Mouse (Mus musculus) lung, embryonic 15.5 days (tissue): ENCODE measurements around the gene Nelfe. TPM values are rescaled to one million over a fixed set of nuclear protein-coding genes. Genes with fewer than 3 reads are reported as not detected.
"Not testable (repeated sequence)": the region's sequence is repeated elsewhere in the genome, so short reads cannot be mapped to it uniquely, and the experiment has no call there.

Source experiments
- ATAC-seq: fragments of 200-750 bp; cut with Nextera tagmentation; 2 replicates; pipeline ENCODE4 v1.8.0; 2017; ENCODE audit warnings: moderate number of reproducible peaks, borderline replicate concordance; ENCODE audit not compliant: low FRiP score, low TSS enrichment; ENCODE audit errors: extremely low read depth
- H3K27ac ChIP-seq: fragments of 300-500 bp; sonication (generic); 2 replicates; pipeline ENCODE4 v1.5.1; 2015; ENCODE audit warnings: moderate library complexity, mild to moderate bottlenecking, inconsistent platforms
- H3K27me3 ChIP-seq: fragments of 300-500 bp; sonication (generic); 2 replicates; pipeline ENCODE4 v1.6.1; 2015; ENCODE audit warnings: inconsistent platforms
- H3K36me3 ChIP-seq: fragments of 300-500 bp; sonication (generic); 2 replicates; pipeline ENCODE4 v1.6.1; 2015; ENCODE audit warnings: inconsistent platforms
- H3K4me1 ChIP-seq: fragments of 300-500 bp; sonication (generic); 2 replicates; pipeline ENCODE4 v1.6.1; 2015; ENCODE audit warnings: inconsistent platforms
- H3K4me2 ChIP-seq: fragments of 300-500 bp; sonication (generic); 2 replicates; pipeline ENCODE4 v1.6.1; 2015; ENCODE audit warnings: inconsistent platforms, mild to moderate bottlenecking, moderate library complexity
- H3K4me3 ChIP-seq: fragments of 300-500 bp; sonication (generic); 2 replicates; pipeline ENCODE4 v1.5.1; 2015; ENCODE audit warnings: mild to moderate bottlenecking, inconsistent platforms
- H3K9ac ChIP-seq: fragments of 300-500 bp; sonication (generic); 2 replicates; pipeline ENCODE4 v1.6.1; 2015; ENCODE audit warnings: inconsistent platforms
- H3K9me3 ChIP-seq: fragments of 300-500 bp; sonication (generic); 2 replicates; pipeline ENCODE4 v1.6.1; 2016; ENCODE audit warnings: inconsistent platforms
- WGBS: fragments of 180-500 bp; shearing (Covaris S2); methylation state at CpG from one replicate; pipeline ENCODE4 v1.1.7; 2015; 5-methylcytosine and 5-hydroxymethylcytosine counted together
- polyA plus RNA-seq: library from polyadenylated mRNA; unstranded; fragments of >200 nt; fragmentation: Nextera tagmentation; extraction: Ambion mirVana; gene quantifications from 2 replicates; pipeline ENCODE4 v1.2.1, GENCODE M21; 2015

Gene Nelfe
- polyA plus RNA-seq, 1 experiment from 2014 or later = 95.7 TPM

GRCm38 (mm10) chr17:34813747-34814146 lies 36.4 kb upstream of the Nelfe start:
- 53% methylated on average over 12 of the region's 12 CpGs for WGBS
- not testable (repeated sequence) for H3K27me3 ChIP-seq, H3K4me3 ChIP-seq, H3K9ac ChIP-seq, H3K36me3 ChIP-seq, H3K27ac ChIP-seq, H3K4me1 ChIP-seq, ATAC-seq, H3K4me2 ChIP-seq, H3K9me3 ChIP-seq

- Histone ChIP-seq H3K4me2 (no peak overlapping the region), H3K4me1 (no peaks in the 10 kb centered on the region), H3K27ac (no peak overlapping the region), H3K36me3 (no peaks in the 10 kb centered on the region), H3K9me3 (no peaks in the 10 kb centered on the region), H3K27me3 (no peaks in the 10 kb centered on the region), H3K4me3 (no peak overlapping the region), H3K9ac (no peak overlapping the region)
- WGBS = 79% methylated on average over 7 of the region's 7 CpGs
- no peak for ATAC-seq
Observed at GRCm38 (mm10) chr17:34814818-34815370, 35.3 kb upstream of the Nelfe start.

- not testable (repeated sequence) for H3K27me3 ChIP-seq, H3K9me3 ChIP-seq, ATAC-seq, H3K9ac ChIP-seq, H3K4me1 ChIP-seq, H3K27ac ChIP-seq, H3K4me2 ChIP-seq, H3K4me3 ChIP-seq
- 84% methylated on average over 1 of the region's 1 CpGs for WGBS
- H3K36me3 ChIP-seq = peaks cover 40% of the 10 kb centered on the region
Observed at GRCm38 (mm10) chr17:34830776-34831175, 19.4 kb upstream of the Nelfe start.

DNA sequence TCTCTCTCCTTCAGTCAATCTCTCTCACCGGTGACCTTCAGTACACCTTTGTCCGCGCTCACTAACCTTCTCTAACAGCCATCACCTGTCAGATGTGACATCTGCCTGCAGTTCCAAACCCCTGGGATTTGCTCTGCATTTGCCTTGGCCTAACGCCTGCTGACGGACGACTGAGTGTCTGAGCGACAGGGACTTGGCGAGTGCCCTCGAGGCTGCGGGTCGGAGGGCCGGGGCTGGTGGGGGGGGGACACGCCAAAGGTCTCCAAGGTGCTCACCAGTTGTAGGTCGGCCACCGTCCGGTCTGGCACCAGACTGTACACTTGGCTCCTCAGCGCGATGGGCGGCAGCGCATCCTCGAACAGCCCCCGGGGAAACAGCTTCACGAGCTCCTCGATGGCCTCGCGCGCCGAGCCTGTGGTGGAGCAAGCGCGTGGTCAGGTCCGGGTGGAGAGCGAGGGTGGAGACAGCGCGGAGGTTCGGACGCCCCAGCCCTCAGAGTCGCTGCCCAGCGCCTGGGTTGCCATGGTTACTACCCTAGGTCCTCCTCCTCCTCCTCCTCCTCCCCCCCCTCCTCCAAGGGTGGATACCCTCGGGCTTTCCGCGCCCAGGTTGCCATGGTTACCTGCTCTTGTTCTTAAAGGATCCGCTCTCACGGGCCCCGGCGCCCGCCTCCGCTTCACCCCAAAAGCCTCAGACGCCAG lies 13.9 kb upstream of the Nelfe start:
- Histone ChIP-seq H3K27me3 (no peaks in the 10 kb centered on the region), H3K4me1 (peaks cover 18% of the 10 kb centered on the region), H3K9me3 (no peaks in the 10 kb centered on the region), H3K36me3 (peaks cover 35% of the 10 kb centered on the region), H3K4me3 (peak overlapping the region; percentile 89), H3K9ac (peak overlapping the region; percentile 63), H3K4me2 (peak overlapping the region; percentile 99), H3K27ac (peak overlapping the region; percentile 69)
- whole genome bisulfite sequencing = 3% methylated on average over 48 of the region's 48 CpGs
- ATAC-seq = peak; percentile 74

GRCm38 (mm10) chr17:34836856-34837221 lies 13.4 kb upstream of the Nelfe start, which contains the start of the genes Stk19 and Dxo:
Stk19 (minus strand) TSS chr17:34836945.
Dxo (plus strand) TSS chr17:34837019.
- H3K4me2 ChIP-seq = peak within 1 kb of the TSS; percentile 99
- H3K9me3 ChIP-seq = no peaks in the 10 kb centered on the region
- ATAC-seq = peak; percentile 91
- H3K36me3 ChIP-seq = peaks cover 38% of the 10 kb centered on the region
- H3K4me3 ChIP-seq = peak within 1 kb of the TSS; percentile 89
- peak within 1 kb of the TSS; percentile 69 for H3K27ac ChIP-seq
- under 1% methylated on average over 40 of the region's 40 CpGs for WGBS
- H3K27me3 ChIP-seq = no peaks in the 10 kb centered on the region
- H3K4me1 ChIP-seq = peaks cover 18% of the 10 kb centered on the region
- H3K9ac ChIP-seq = peak within 1 kb of the TSS; percentile 65

DNA sequence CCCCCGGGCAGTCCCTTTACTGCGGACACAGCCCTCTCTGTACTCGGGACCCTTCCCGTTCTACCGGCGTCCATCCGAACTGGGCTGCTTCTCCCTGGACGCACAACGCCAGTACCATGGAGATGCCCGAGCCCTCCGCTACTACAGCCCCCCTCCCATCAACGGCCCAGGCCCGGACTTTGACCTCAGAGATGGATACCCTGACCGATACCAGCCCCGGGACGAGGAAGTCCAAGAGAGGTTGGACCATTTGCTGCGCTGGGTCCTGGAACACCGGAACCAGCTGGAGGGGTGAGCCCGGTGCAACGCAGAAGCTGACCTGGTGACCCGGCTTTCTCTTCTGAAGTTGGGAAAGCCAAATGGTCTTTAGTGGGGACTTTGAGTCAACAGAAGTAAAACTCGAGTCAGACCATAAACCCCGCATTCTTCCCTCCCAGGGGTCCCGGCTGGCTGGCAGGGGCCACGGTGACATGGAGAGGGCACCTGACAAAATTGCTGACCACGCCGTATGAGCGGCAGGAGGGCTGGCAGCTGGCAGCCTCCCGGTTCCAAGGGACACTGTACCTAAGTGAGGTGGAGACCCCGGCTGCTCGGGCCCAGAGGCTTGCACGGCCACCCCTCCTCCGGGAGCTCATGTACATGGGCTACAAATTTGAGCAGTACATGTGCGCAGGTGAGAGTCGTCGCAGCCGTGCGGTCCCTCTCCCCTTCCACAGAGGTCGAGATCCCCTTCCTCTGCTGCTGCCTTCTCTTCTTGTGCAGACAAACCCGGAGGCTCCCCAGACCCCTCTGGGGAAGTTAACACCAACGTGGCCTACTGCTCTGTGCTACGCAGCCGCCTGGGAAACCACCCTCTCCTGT lies 12.5 kb upstream of the Nelfe start:
- peak overlapping the region; percentile 99 for H3K4me2 ChIP-seq
- no peaks in the 10 kb centered on the region for H3K27me3 ChIP-seq
- H3K36me3 ChIP-seq = peaks cover 43% of the 10 kb centered on the region
- WGBS = 33% methylated on average over 43 of the region's 43 CpGs
- peaks cover 18% of the 10 kb centered on the region for H3K4me1 ChIP-seq
- H3K27ac ChIP-seq = peak overlapping the region; percentile 69; the same call in 1 of the 2 replicates
- H3K4me3 ChIP-seq = peak overlapping the region; percentile 89
- H3K9ac ChIP-seq = peak overlapping the region; percentile 65
- H3K9me3 ChIP-seq = no peaks in the 10 kb centered on the region
- ATAC-seq = peak; percentile 2; the same call in 1 of the 2 replicates

- Histone ChIP-seq H3K9me3 (no peaks in the 10 kb centered on the region), H3K4me2 (peak overlapping the region; percentile 6; the same call in 1 of the 2 replicates), H3K27ac (no peak overlapping the region), H3K36me3 (peaks cover 43% of the 10 kb centered on the region), H3K27me3 (no peaks in the 10 kb centered on the region), H3K4me1 (peaks cover 18% of the 10 kb centered on the region), H3K9ac (no peak overlapping the region), H3K4me3 (no peak overlapping the region)
- 83% methylated on average over 7 of the region's 7 CpGs for WGBS
- no peak for ATAC-seq
Observed at GRCm38 (mm10) chr17:34838785-34839184, 11.4 kb upstream of the Nelfe start.

- Histone ChIP-seq H3K4me1 (peaks cover 14% of the 10 kb centered on the region), H3K9ac (no peak overlapping the region), H3K36me3 (peaks cover 62% of the 10 kb centered on the region), H3K9me3 (no peaks in the 10 kb centered on the region), H3K4me3 (no peak overlapping the region), H3K4me2 (no peak overlapping the region), H3K27ac (no peak overlapping the region), H3K27me3 (no peaks in the 10 kb centered on the region)
- WGBS = 83% methylated on average over 6 of the region's 6 CpGs
- no peak for ATAC-seq
Observed at GRCm38 (mm10) chr17:34840736-34841307, 9.4 kb upstream of the Nelfe start.

GRCm38 (mm10) chr17:34844884-34845283 lies 5.3 kb upstream of the Nelfe start:
- no peaks in the 10 kb centered on the region for H3K27me3 ChIP-seq
- peaks cover 71% of the 10 kb centered on the region for H3K36me3 ChIP-seq
- H3K9me3 ChIP-seq = no peaks in the 10 kb centered on the region
- no peak overlapping the region for H3K27ac ChIP-seq
- no peak for ATAC-seq
- H3K4me3 ChIP-seq = no peak overlapping the region
- H3K4me1 ChIP-seq = peaks cover 7% of the 10 kb centered on the region
- H3K9ac ChIP-seq = no peak overlapping the region
- no peak overlapping the region for H3K4me2 ChIP-seq
- 90% methylated on average over 13 of the region's 13 CpGs for WGBS

- H3K27me3 ChIP-seq = no peaks in the 10 kb centered on the region
- H3K27ac ChIP-seq = no peak overlapping the region
- no peak overlapping the region for H3K4me2 ChIP-seq
- no peak overlapping the region for H3K9ac ChIP-seq
- ATAC-seq = no peak
- H3K4me1 ChIP-seq = peaks cover 20% of the 10 kb centered on the region
- H3K36me3 ChIP-seq = peaks cover 53% of the 10 kb centered on the region
- 84% methylated on average over 6 of the region's 6 CpGs for WGBS
- H3K4me3 ChIP-seq = no peak overlapping the region
- no peaks in the 10 kb centered on the region for H3K9me3 ChIP-seq
Observed at GRCm38 (mm10) chr17:34847192-34847591, 3.0 kb upstream of the Nelfe start.

DNA sequence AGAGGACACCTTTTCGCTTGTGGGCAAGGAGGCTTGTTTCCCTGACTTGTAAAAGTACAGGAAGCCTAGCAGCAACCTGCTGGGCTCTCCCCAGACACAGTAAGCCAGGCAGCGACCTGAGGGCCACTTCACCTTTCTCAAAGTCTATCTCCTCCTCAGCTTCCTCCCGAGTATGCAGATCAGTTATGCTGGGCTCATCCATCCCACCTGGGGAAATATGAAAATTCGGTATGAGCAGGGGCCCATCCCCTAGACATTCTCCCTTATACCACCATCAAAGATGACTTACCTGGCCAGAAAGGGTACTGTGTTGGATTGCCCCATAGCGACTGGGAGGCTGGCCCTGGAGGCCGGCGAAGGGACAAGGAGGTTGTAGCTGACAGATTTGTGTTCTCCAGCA lies 2.6 kb upstream of the Nelfe start:
- H3K4me3 ChIP-seq = no peak overlapping the region
- H3K9me3 ChIP-seq = no peaks in the 10 kb centered on the region
- no peak overlapping the region for H3K27ac ChIP-seq
- no peak for ATAC-seq
- WGBS = 91% methylated on average over 7 of the region's 7 CpGs
- no peak overlapping the region for H3K9ac ChIP-seq
- no peak overlapping the region for H3K4me2 ChIP-seq
- peaks cover 53% of the 10 kb centered on the region for H3K36me3 ChIP-seq
- peaks cover 20% of the 10 kb centered on the region for H3K4me1 ChIP-seq
- H3K27me3 ChIP-seq = no peaks in the 10 kb centered on the region
